Mouse (Mus musculus) ES-E14 (cell line): ENCODE data around the gene Trio.

Experiments
- HCFC1 ChIP-seq: IDR thresholded peaks from 2 replicates; pipeline ENCODE4 v1.6.1; 2012; ENCODE audit warnings: low read length, inconsistent platforms, borderline replicate concordance; ENCODE audit not compliant: insufficient read depth
- ZNF384 ChIP-seq: IDR thresholded peaks from 2 replicates; pipeline ENCODE4 v1.6.1; 2012; ENCODE audit warnings: low read depth, low read length, inconsistent platforms

DNA sequence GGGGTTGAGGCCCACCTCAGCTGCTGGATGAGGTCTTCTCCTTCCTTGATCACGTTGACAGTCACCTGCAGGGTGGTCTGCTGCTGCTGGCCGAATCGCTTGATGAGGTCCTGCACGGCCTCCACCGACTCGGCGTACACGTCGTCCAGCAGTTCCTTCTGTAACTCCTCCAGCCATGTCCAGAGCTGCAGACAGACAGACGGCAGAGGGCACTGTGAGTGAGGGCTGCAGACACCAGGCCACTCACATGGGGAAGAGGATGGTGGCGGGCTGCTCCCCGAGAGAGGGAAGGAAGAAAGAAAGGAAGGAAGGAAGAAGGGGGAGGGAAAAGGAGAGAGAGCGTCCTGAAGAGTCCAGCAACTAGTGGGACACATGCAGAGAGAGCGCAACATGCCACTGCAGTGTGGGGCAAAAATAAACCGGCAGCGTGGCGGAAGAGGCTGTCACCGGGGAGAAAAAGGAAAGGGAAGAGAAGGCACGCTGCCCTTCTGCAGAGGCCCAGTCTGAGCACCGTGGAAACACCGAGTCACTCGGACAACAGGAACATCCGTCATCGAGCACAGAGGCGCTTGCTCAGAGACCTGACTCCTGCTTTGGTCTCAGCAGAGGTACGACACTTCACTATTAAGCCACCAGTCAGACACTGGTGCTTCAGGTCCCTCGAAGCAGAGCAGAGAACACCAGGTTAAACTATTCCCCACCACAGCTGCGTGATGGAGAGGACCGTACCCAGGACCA, 169.4 kb downstream of the Trio start:
- TF ChIP-seq HCFC1 = no peak
- no peak for TF ChIP-seq ZNF384
